Comparison of ENCODE assay signal across 26 mouse cellular contexts in the genomic region with DNA sequence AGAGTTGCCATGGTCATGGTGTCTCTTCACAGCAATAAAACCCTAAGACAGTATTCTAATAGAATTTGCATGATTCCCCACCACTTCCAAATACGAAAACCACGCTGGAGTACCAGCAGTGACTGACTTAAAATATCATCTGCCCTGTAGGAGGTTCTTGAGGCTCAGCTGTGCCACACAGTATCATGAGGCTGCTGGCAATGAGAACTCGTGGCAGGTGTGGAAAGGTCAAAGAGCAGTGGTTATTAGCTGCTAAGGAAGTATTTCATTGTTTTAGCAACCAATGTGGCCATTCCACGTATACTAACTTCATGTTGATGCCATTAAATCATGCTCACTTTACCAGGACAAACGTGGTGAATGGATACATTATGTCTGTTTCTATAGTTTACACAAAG. TPM values are rescaled to one million over a fixed set of nuclear protein-coding genes. Genes with fewer than 3 reads are reported as not detected.
A peak's percentile ranks its signal among the peaks of the same experiment; 100 is the strongest.
DNase-seq lines count a peak whose midpoint lies in the region; ATAC-seq lines count a peak whose summit lies in the region.
"Had no signal": no experiment of that assay in that cellular context is flagged by ENCODE, and none has a peak within 500 bp of the region (broad histone marks: within the 10 kb centered on the region; RNA-seq: fewer than 3 reads in every experiment).

No protein-coding gene starts in this region.

- ATAC-seq in CD4-positive, CD25-positive, alpha-beta regulatory T cell, adult 4 months = no peak
- 0 out of 2 replicates have a peak, but pooled peaks have one; percentile 16 for ATAC-seq in granulocyte monocyte progenitor cell, adult 5-6 weeks (replicated peaks; ENCODE audit: poor library complexity, severe bottlenecking)
- ATAC-seq in monocyte, adult 5-6 weeks (replicated peaks; ENCODE audit: insufficient number of reproducible peaks, low FRiP score, low TSS enrichment, poor library complexity, severe bottlenecking) = 0 out of 2 replicates have a peak, but pooled peaks have one; percentile 24
- ATAC-seq in activated CD4-positive, CD25-positive, alpha-beta regulatory T cell, adult 4 months = no peak
- ATAC-seq: forebrain, embryonic 16.5 days; liver, embryonic 12.5 days; midbrain, embryonic 16.5 days had no signal

- DNase-seq in CD4-positive, CD25-positive, alpha-beta regulatory T cell, adult 2 months (ENCODE audit: low read depth, low spot score) = peak; percentile 43
- peak; percentile 33 for DNase-seq in CD4-positive helper T cell, adult 2 months (ENCODE audit: low read depth, low spot score)
- DNase-seq in kidney, adult 8-10 months = no peak
- DNase-seq in ovary, postnatal 14 days (ENCODE audit: low spot score) = no peak
- DNase-seq: adrenal gland, adult 2 months; cerebellum, adult 11 months; cerebellum, adult 9-11 months; gastrocnemius, postnatal 10 days; kidney, adult 11 months; kidney, postnatal 25 days; left cerebral cortex, postnatal 4 days; liver, postnatal 0 days; retina, postnatal 1 day; right cerebral cortex, postnatal 14 days; spleen, adult 18-20 months; thymus, adult 2 months had no signal

RNA-seq across cellular contexts. Expression of gene Cd101, which starts 18.2 kb away (rescaled TPM):
- 10 to 100 TPM; 19.4 to 43.3 TPM for polyA plus RNA-seq in CD4-positive, CD25-positive, alpha-beta regulatory T cell, adult 4 months (2017; shearing (Covaris generic))
- not detected in 2 replicates for total RNA-seq in granulocyte monocyte progenitor cell, adult 5-6 weeks (2014; fragmentation: Nextera tagmentation)
- 0.17 and 0.36 TPM in 2 replicates for total RNA-seq in granulocyte monocyte progenitor cell, adult 5-6 weeks (2017)
- 0.75 to 1.5 TPM (median 1.1 TPM) in 3 replicates for total RNA-seq in monocyte, adult 5-6 weeks (2017)
- 10 to 100 TPM; 11.3 to 21.4 TPM for polyA plus RNA-seq in activated CD4-positive, CD25-positive, alpha-beta regulatory T cell, adult 4 months (2017; shearing (Covaris generic))
- polyA plus RNA-seq: erythroblast, embryonic 14.5 days; forebrain, embryonic 16.5 days; hindbrain, embryonic 12.5 days; midbrain, embryonic 11.5 days; midbrain, embryonic 16.5 days had no signal

RNA-seq across cellular contexts. Expression of gene Ttf2, which starts 41.7 kb away (rescaled TPM):
- polyA plus RNA-seq in CD4-positive, CD25-positive, alpha-beta regulatory T cell, adult 4 months (2017; shearing (Covaris generic)) = 10 to 100 TPM; 12.8 to 19.0 TPM
- 21.3 and 23.5 TPM in 2 replicates for total RNA-seq in granulocyte monocyte progenitor cell, adult 5-6 weeks (2014; fragmentation: Nextera tagmentation)
- total RNA-seq in granulocyte monocyte progenitor cell, adult 5-6 weeks (2017) = 29.0 and 29.2 TPM in 2 replicates
- 7.4 to 18.3 TPM (median 8.6 TPM) in 3 replicates for total RNA-seq in monocyte, adult 5-6 weeks (2017)
- polyA plus RNA-seq in activated CD4-positive, CD25-positive, alpha-beta regulatory T cell, adult 4 months (2017; shearing (Covaris generic)) = 10 to 100 TPM; 13.0 to 14.8 TPM

Comparison
In these comparisons a context has a peak if more than half of its experiments do, and no peak if none do; other contexts are left out.
1. DNase-seq: peak in CD4-positive, CD25-positive, alpha-beta regulatory T cell, adult 2 months (single experiment) and CD4-positive helper T cell, adult 2 months (single experiment); none in kidney, adult 8-10 months (0 of 2) and ovary, postnatal 14 days (single experiment).
2. ATAC-seq: peak in granulocyte monocyte progenitor cell, adult 5-6 weeks (single experiment) and monocyte, adult 5-6 weeks (single experiment); none in CD4-positive, CD25-positive, alpha-beta regulatory T cell, adult 4 months (single experiment) and activated CD4-positive, CD25-positive, alpha-beta regulatory T cell, adult 4 months (single experiment).